Mouse (Mus musculus) 416B (cell line): ENCODE measurements around the gene Maea.
"Not testable (repeated sequence)": the region's sequence is repeated elsewhere in the genome, so short reads cannot be mapped to it uniquely, and the experiment has no call there.

ENCODE experiments used
- DNase-seq: peaks from one replicate; pipeline ENCODE4 v3.0.0; 2011; ENCODE audit warnings: low read depth

Gene Maea

GRCm38 (mm10) chr5:33335273-33335976 lies at the start of gene Maea:
Gene Maea, plus strand, starts transcription at chr5:33335509.
- DNase-seq: peak; percentile 97

- DNase-seq: no peak
Measured at GRCm38 (mm10) chr5:33293796-33294430, 41.4 kb upstream of the Maea start.

- peak; percentile 54 for DNase-seq
Measured at GRCm38 (mm10) chr5:33297164-33297563, 38.1 kb upstream of the Maea start.

DNA sequence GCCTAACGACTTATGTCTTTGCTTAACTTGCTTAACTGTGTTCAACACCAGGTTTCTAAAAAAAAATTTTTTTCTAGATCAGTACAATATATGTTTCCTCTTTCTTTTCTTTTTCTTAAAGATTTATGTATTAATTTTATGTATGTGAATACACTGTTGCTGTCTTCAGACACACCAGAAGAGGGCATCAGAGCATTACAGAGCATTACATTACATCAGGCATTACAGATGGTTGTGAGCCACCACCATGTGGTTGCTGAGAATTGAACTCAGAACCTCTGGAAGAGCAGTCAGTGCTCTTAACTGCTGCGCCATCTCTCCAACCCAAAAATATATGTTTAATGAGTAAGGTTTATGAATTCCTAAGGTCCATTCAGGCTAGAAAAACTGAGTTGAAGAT lies 33.5 kb upstream of the Maea start:
- peak; percentile 26 for DNase-seq

DNA sequence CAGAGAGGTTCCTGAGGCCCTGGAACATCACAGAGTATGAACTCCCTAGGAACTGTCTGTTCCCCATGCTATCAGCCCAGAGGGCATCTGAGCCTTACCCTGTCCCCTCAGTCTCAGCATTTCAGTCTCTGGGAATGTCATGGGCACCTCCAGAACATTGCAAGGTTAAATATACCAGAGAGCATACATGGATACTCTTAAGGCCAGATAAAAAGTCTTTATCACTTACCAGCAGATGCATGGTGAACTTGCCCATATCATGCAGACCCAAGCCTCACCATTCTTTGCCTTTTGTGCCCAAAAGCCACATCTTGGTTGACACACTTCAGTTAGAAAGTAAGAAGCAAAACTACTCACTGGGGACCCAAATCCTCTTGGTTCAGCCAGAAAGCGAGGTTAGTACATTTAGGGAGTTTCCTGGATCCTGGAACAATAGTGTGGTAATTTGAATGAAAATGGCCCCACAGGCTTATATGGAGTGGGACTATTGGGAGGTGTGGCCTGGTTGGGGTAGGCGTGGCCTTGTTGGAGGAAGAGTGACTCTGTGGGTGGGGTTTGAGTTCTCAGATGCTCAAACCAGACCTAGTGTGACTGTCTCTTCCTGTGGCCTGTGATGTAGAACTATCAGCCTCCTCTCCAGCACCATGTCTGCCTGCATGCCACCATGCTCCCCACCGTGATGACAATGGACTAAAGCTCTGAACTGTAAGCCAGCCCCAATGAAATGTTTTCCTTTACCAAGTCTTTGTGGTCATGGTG lies 24.4 kb upstream of the Maea start:
- DNase-seq: peak; percentile 13

- no peak for DNase-seq
Measured at GRCm38 (mm10) chr5:33312192-33312591, 23.1 kb upstream of the Maea start.

- DNase-seq: no peak
Measured at GRCm38 (mm10) chr5:33324491-33324890, 10.8 kb upstream of the Maea start.

- DNase-seq: no peak
Measured at GRCm38 (mm10) chr5:33334381-33335272, 682 bp upstream of the Maea start.

GRCm38 (mm10) chr5:33335977-33336360 lies 660 bp downstream of the Maea start:
- peak; percentile 54 for DNase-seq

- no peak for DNase-seq
Measured at GRCm38 (mm10) chr5:33337206-33337605, 1.9 kb downstream of the Maea start.

DNA sequence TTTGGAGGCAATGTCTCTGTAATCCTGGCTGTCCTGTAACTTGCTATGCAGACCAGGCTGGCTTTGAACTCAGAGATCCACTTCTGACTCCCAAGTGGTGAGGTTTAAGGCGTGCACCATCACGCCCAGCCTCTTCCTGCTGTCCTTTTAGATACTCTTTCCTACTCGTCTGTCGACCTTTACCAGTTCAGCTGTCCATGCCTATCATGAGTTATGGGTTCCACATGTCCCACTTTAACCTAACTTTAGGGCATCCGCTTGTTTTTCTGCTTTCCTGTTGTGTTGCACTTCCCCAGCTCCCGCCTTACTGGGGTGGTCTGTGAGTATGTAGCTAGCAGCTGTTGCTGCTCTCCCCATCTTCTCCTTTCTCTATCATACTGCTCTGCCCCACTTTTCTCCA lies 5.9 kb downstream of the Maea start:
- DNase-seq: no peak

- DNase-seq: not testable (repeated sequence)
Measured at GRCm38 (mm10) chr5:33342248-33342647, 6.9 kb downstream of the Maea start.

DNA sequence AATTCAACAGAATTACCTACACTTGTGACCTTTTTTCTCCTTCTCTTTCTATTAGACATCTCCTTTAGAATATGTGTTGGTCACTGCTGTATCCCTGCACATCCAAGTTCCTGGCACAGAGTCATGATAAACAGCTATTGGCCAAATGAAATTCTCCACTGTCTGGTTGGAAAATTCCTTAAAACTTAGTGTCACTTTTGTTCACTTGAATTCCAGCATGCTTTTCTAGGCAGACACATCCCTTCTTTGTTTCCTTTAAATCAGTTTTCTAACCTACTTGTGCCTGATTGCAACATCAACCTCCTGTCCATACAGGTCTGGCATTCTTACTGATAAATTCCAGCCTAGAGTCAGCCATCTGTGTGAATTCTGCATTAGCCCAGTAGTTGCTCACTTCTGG lies 7.5 kb downstream of the Maea start:
- DNase-seq: no peak

DNA sequence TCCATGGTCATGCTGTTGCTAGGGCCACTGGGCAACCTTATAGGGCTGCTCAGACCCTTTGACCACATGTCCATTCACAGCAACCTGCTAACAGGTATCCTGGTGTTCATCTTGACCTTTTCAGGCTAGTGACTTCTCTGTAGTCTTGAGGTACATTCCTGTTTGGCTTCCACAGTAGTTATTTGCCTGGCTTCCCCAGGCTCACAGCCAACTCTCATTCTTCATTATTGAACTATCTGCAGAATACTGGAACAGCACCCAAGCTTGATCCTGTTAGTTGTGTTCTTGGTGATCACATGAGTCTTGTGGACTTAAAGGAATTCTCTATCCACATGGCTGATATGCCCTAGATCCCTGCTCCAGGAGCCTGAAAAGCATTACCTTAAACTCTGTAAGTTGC lies 8.3 kb downstream of the Maea start:
- DNase-seq: no peak

GRCm38 (mm10) chr5:33344070-33344469 lies 8.8 kb downstream of the Maea start:
- no peak for DNase-seq

GRCm38 (mm10) chr5:33347620-33348019 lies 12.3 kb downstream of the Maea start:
- no peak for DNase-seq

GRCm38 (mm10) chr5:33349205-33349604 lies 13.9 kb downstream of the Maea start:
- no peak for DNase-seq

GRCm38 (mm10) chr5:33349706-33350105 lies 14.4 kb downstream of the Maea start:
- DNase-seq: peak; percentile 41

DNA sequence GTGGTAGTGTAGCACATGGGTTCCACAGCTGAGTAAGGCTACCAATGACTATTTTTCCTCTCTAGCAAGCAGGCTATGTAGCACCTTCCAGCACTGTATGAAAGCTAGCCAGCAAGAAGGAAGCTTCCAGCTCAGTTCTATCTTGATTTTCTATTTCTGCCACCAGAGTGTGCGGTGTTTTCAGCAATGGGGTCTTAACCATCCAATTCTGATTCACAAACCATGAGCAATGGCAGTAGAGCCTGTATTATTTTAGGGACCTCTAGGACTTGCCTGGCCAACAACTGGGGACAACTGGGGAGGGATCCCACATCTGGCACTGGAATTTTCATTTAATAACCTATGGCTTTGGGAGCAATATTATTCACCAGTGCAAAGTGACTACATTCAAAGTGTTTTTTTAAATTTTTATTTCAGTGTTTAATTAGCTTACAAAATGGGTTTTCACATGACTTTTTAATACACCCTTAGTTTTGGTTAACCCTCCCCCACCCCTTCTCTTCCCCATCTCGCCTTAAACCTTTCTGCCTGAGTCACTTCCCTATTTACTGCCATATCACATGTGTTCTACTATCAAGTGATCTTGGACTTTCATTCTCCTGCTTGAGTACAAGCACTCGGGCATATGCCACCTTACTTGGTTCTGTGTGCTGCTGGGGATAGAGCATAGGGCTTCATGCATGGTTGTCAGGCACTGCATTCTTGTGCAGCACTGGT lies 16.4 kb downstream of the Maea start:
- peak; percentile 85 for DNase-seq

- peak; percentile 77 for DNase-seq
Measured at GRCm38 (mm10) chr5:33352273-33352645, 16.9 kb downstream of the Maea start.

DNA sequence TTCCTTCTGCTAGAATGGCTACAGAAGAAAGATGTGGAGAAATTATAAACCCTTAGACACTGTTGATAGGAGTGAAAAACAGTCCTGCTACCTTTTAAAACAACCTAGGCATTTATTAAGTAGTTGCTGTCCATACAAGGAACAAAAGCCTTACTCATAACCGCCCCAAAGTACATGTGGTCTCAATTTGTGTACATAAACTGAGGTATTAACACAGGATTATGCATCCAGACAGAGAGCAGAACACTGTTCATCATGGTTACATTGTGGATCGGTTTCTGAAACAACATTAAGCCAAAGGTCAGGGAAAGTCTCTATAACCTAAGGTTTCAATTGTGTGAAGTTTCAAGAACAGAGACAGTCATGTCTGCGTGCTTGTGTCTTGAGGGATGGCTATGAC lies 17.7 kb downstream of the Maea start:
- DNase-seq: no peak
